Mouse (Mus musculus) neutrophil, adult 65 days (primary cell): Measurements from ENCODE around the gene Dmbt1. TPM values are rescaled to one million over a fixed set of nuclear protein-coding genes. Genes with fewer than 3 reads are reported as not detected.

Source experiments
- total RNA-seq: library from RNA; stranded (reverse); gene quantifications from 2 replicates; pipeline ENCODE4 v1.2.4, GENCODE M21; 2023

Dmbt1 gene
- total RNA-seq, result not detected in 2 replicates

DNA sequence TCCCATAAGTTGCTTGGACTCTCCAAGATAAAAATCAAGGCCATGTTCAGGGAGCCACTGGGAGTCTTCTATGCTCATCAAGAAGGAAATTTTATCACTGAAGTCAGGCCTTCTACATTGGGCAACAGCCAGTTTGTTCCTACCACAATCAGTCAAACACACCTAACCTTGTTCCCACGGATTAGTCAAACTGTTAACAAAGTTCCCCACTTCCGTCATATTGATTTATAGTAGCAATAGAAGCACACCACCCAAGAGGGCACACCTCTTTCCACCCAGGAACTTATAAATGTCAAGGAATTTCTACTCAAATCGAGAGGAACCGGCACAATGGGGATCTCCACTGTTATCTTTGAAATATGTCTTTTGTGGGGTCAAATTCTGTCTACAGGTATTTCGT lies at the start of gene Dmbt1:
Gene Dmbt1 (plus strand): TSS at position 299 of the 400 bp plus-strand sequence.

DNA sequence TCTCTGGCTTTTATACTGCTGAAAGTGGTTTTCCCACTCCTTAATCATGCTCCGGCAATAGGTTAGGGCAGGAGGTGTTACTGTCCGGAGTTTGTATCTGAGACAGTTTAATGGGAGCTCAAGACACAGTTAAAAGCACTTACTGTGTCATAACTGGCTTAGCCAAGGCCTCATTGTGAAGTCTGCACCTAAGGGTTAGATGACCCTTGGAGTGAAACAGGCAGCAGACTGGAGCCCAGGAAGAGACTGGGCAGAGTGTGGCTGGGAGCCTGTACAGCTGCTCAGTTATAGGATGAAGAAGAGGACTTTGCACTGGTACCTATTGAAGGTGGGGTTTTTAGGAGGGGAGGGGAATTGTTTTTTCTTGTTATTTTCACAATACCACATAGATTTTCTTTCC lies 114.4 kb downstream of the Dmbt1 start, which contains the start of gene 4933402N03Rik:
Gene 4933402N03Rik (minus strand): TSS at position 101 of the 400 bp plus-strand sequence.

Other genes with a start within 250 kb of the Dmbt1 start
- 14.1 and 14.8 TPM in 2 replicates for gene Plekha1, start 166.3 kb upstream of the Dmbt1 start, total RNA-seq
- gene Htra1, start 95.9 kb upstream of the Dmbt1 start, total RNA-seq, result 0.22 TPM in 1 of 2 replicates, not detected in the other
- not detected in 2 replicates for gene 4933402N03Rik, start 114.3 kb downstream of the Dmbt1 start, total RNA-seq
- gene 5430419D17Rik, start 142.3 kb downstream of the Dmbt1 start, total RNA-seq, result not detected in 2 replicates